Mouse (Mus musculus) stomach, postnatal 0 days (tissue): ENCODE measurements around the gene Hist1h1d. TPM values are rescaled to one million over a fixed set of nuclear protein-coding genes. Genes with fewer than 3 reads are reported as not detected.
"Not testable (repeated sequence)": the region's sequence is repeated elsewhere in the genome, so short reads cannot be mapped to it uniquely, and the experiment has no call there.

Source experiments
- ATAC-seq: fragments of 200-750 bp; cut with Nextera tagmentation; 2 replicates; pipeline ENCODE4 v1.8.0; 2017; ENCODE audit not compliant: low FRiP score, low TSS enrichment
- DNase-seq: peaks from one replicate; pipeline ENCODE4 v3.0.0-alpha.2; 2016; ENCODE audit warnings: low spot score
- H3K27ac ChIP-seq: fragments of 300-500 bp; sonication (generic); replicated peaks from 2 replicates; pipeline ENCODE4 v1.5.1; 2014; ENCODE audit warnings: mild to moderate bottlenecking, control low read depth
- H3K27me3 ChIP-seq: fragments of 300-500 bp; sonication (generic); 2 replicates; pipeline ENCODE4 v1.6.1; 2014; ENCODE audit warnings: low read length; ENCODE audit not compliant: control insufficient read depth, insufficient read depth
- H3K36me3 ChIP-seq: fragments of 300-500 bp; sonication (generic); 2 replicates; pipeline ENCODE4 v1.6.1; 2014; ENCODE audit warnings: low read length, mixed read lengths; ENCODE audit not compliant: control insufficient read depth, insufficient read depth
- H3K4me1 ChIP-seq: fragments of 300-500 bp; sonication (generic); replicated peaks from 2 replicates; pipeline ENCODE4 v1.6.1; 2014; ENCODE audit warnings: antibody characterized with exemption; ENCODE audit not compliant: control insufficient read depth, insufficient read depth
- H3K4me2 ChIP-seq: fragments of 300-500 bp; sonication (generic); replicated peaks from 2 replicates; pipeline ENCODE4 v1.6.1; 2014; ENCODE audit warnings: low read depth, mild to moderate bottlenecking, control low read depth, moderate library complexity
- H3K4me3 ChIP-seq: fragments of 300-500 bp; sonication (generic); 2 replicates; pipeline ENCODE4 v1.5.1; 2014; ENCODE audit warnings: low read depth, low read length, control low read depth
- H3K9ac ChIP-seq: fragments of 300-500 bp; sonication (generic); 2 replicates; pipeline ENCODE4 v1.6.1; 2014; ENCODE audit warnings: mild to moderate bottlenecking, low read length, control low read depth, mixed read lengths
- H3K9me3 ChIP-seq: fragments of 300-500 bp; sonication (generic); 2 replicates; pipeline ENCODE4 v1.6.1; 2016; ENCODE audit warnings: low read length; ENCODE audit not compliant: control insufficient read depth
- CTCF ChIP-seq: IDR thresholded peaks from 2 replicates; pipeline ENCODE4 v1.5.1; 2016; ENCODE audit warnings: antibody characterized with exemption, low read depth, mild to moderate bottlenecking, moderate library complexity
- EP300 ChIP-seq: optimal IDR thresholded peaks from 2 replicates; pipeline ENCODE3; 2016; ENCODE audit warnings: antibody characterized with exemption
- WGBS: fragments of 180-500 bp; shearing (Covaris S2); extraction: QIAGEN DNeasy Blood & Tissue Kit; methylation state at CpG from one replicate; pipeline ENCODE4 v1.1.7; 2014; 5-methylcytosine and 5-hydroxymethylcytosine counted together
- polyA plus RNA-seq: library from polyadenylated mRNA; unstranded; fragments of >200 nt; fragmentation: Nextera tagmentation; extraction: Ambion mirVana; gene quantifications from 2 replicates; pipeline ENCODE4 v1.2.1, GENCODE M21; 2015

Hist1h1d gene
- polyA plus RNA-seq, 1 experiment from 2014 or later = 0.34 TPM

GRCm38 (mm10) chr13:23530901-23531875 lies 21.9 kb upstream of the Hist1h1d start, which contains the start of gene Hist1h4h:
Gene Hist1h4h, plus strand, starts transcription at chr13:23531050.
- peak; percentile 96 for DNase-seq
- H3K4me2 ChIP-seq = peak within 1 kb of the TSS; percentile 73
- WGBS = under 1% methylated on average over 50 of the region's 70 CpGs

GRCm38 (mm10) chr13:23532262-23533075 lies 20.6 kb upstream of the Hist1h1d start:
- H3K27ac ChIP-seq = peak overlapping the region; percentile 98
- no peak overlapping the region for H3K9ac ChIP-seq
- H3K9me3 ChIP-seq = no peaks in the 10 kb centered on the region
- WGBS = 12% methylated on average over 9 of the region's 9 CpGs
- H3K4me1 ChIP-seq = no peaks in the 10 kb centered on the region
- DNase-seq (no peak), ATAC-seq (no peak)
- no peaks in the 10 kb centered on the region for H3K27me3 ChIP-seq
- TF ChIP-seq CTCF = no peak
- no peak for TF ChIP-seq EP300
- H3K4me2 ChIP-seq = peak overlapping the region; percentile 73
- H3K4me3 ChIP-seq = peak overlapping the region; percentile 60
- no peaks in the 10 kb centered on the region for H3K36me3 ChIP-seq

More at GRCm38 (mm10) chr13:23530901-23531875, 21.9 kb upstream of the Hist1h1d start, which contains the start of gene Hist1h4h:
- TF ChIP-seq EP300 = peak; percentile 54
- no peak; the same call in 1 of the 2 replicates for TF ChIP-seq CTCF
- peak within 1 kb of the TSS; percentile 60 for H3K4me3 ChIP-seq
- H3K9me3 ChIP-seq = no peaks in the 10 kb centered on the region
- H3K9ac ChIP-seq = peak within 1 kb of the TSS; percentile 78
- H3K27me3 ChIP-seq = no peaks in the 10 kb centered on the region
- H3K27ac ChIP-seq = peak within 1 kb of the TSS; percentile 98
- ATAC-seq = peak; percentile 86
- no peaks in the 10 kb centered on the region for H3K4me1 ChIP-seq
- no peaks in the 10 kb centered on the region for H3K36me3 ChIP-seq

- not testable (repeated sequence) for H3K9me3 ChIP-seq, H3K27me3 ChIP-seq, H3K36me3 ChIP-seq, H3K4me1 ChIP-seq
- peak within 1 kb of the TSS; percentile 74 for H3K27ac ChIP-seq
- TF ChIP-seq CTCF = peak; percentile 2; the same call in 1 of the 2 replicates
- WGBS = under 1% methylated on average over 22 of the region's 53 CpGs
- 0 out of 2 replicates have a peak, but pooled peaks have one; percentile 36 for ATAC-seq
- H3K9ac ChIP-seq = peak within 1 kb of the TSS; percentile 57
- H3K4me3 ChIP-seq = peak within 1 kb of the TSS; percentile 45
- peak; percentile 72 for DNase-seq
- H3K4me2 ChIP-seq = peak within 1 kb of the TSS; percentile 73
Observed at GRCm38 (mm10) chr13:23533560-23534367, 19.3 kb upstream of the Hist1h1d start, which contains the start of gene Hist1h2af. Gene Hist1h2af, plus strand, starts transcription at chr13:23533906.

GRCm38 (mm10) chr13:23534368-23535131 lies 18.5 kb upstream of the Hist1h1d start:
- TF ChIP-seq CTCF (no peak), EP300 (no peak)
- DNase-seq (no peak), ATAC-seq (no peak)
- Histone ChIP-seq H3K4me3 (peak overlapping the region; percentile 45), H3K4me2 (peak overlapping the region; percentile 73), H3K36me3 (no peaks in the 10 kb centered on the region), H3K27ac (peak overlapping the region; percentile 74), H3K4me1 (no peaks in the 10 kb centered on the region), H3K9me3 (no peaks in the 10 kb centered on the region), H3K27me3 (no peaks in the 10 kb centered on the region), H3K9ac (peak overlapping the region; percentile 57)
- WGBS = under 1% methylated on average over 15 of the region's 15 CpGs

- peak within 1 kb of the TSS; percentile 45 for H3K4me3 ChIP-seq
- not testable (repeated sequence) for H3K27me3 ChIP-seq, H3K4me1 ChIP-seq, H3K9me3 ChIP-seq, H3K36me3 ChIP-seq
- H3K4me2 ChIP-seq = peak within 1 kb of the TSS; percentile 73
- peak within 1 kb of the TSS; percentile 74 for H3K27ac ChIP-seq
- peak; percentile 87 for ATAC-seq
- peak within 1 kb of the TSS; percentile 57 for H3K9ac ChIP-seq
- WGBS = under 1% methylated on average over 37 of the region's 62 CpGs
- DNase-seq = peak; percentile 86
Observed at GRCm38 (mm10) chr13:23535137-23536075, 17.7 kb upstream of the Hist1h1d start, which contains the start of gene Hist1h3g. Gene Hist1h3g, plus strand, starts transcription at chr13:23535422.
